Mouse (Mus musculus) lung, postnatal 36 days (tissue): ENCODE results near the gene Zbtb20.
A peak's percentile ranks its signal among the peaks of the same experiment; 100 is the strongest.

Source experiments
- DNase-seq: peaks from one replicate; pipeline ENCODE4 v3.0.0; 2022; ENCODE audit warnings: mixed read lengths

The Zbtb20 gene

DNA sequence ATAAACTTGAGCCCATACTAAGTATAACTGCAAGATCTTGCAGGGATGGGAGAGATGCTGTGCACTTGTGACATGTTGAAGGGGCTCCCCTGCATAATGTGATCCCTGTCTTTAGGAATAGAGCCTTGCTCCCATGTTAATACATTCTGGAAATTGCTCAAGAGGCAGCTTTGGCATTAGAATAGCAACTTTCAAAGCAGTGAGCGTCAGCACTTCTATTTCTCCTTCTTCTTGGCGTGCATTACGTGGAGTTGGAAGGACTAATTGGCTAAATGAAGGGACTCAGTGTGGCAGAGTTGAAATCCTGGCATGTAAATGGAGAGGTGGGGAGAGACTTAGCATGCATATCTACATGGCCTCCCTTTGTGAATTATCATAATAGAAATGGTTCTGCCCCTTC lies 658.4 kb downstream of the Zbtb20 start:
- DNase-seq, result no peak

DNA sequence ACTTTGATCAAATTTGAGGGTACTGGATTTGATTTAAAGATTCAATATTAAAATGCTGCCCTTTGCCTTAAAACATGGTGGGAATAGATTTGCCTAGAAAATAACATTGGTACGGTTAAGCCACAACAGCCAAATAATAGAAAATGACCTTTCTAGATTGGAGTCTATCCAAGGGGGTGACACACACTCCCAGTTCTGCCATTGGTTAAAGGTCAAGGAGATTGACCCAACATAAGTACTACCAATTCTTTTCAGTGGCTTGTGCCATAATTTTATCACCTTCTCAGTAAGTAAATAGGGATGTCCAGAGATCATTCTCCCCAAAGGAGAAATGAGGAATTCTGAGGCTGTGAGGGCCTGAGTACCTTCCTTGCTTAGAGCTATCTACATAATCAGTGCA lies 660.2 kb downstream of the Zbtb20 start:
- no peak for DNase-seq

- DNase-seq, result no peak
Observed at GRCm38 (mm10) chr16:43537163-43537562, 661.5 kb downstream of the Zbtb20 start.

DNA sequence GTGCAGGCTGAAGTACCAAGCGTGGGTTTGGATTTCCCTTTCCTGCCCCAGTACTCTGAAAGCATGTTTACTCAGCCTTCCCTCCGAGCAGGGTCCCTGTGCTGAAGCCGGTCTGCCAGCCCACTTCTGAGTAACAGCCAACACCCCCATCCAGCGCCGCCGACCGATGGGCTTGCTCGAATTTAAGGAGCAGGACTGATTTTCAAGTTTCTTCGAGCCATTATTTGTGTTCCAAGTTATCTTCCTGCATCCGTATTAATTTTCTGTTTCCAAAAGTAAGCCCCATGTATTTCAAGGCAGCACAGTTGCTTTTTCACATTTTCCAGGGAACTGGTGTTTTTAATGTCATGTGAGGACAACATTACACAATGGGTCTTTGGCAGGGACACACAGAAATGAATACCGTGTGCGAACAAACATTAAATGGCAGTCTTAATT lies 664.0 kb downstream of the Zbtb20 start:
- peak; percentile 47 for DNase-seq

GRCm38 (mm10) chr16:43540108-43540507 lies 664.4 kb downstream of the Zbtb20 start:
- peak; percentile 42 for DNase-seq

GRCm38 (mm10) chr16:43540546-43541167 lies 665.0 kb downstream of the Zbtb20 start:
- DNase-seq, result no peak

- DNase-seq, result no peak
Observed at GRCm38 (mm10) chr16:43545261-43545660, 669.6 kb downstream of the Zbtb20 start.

DNA sequence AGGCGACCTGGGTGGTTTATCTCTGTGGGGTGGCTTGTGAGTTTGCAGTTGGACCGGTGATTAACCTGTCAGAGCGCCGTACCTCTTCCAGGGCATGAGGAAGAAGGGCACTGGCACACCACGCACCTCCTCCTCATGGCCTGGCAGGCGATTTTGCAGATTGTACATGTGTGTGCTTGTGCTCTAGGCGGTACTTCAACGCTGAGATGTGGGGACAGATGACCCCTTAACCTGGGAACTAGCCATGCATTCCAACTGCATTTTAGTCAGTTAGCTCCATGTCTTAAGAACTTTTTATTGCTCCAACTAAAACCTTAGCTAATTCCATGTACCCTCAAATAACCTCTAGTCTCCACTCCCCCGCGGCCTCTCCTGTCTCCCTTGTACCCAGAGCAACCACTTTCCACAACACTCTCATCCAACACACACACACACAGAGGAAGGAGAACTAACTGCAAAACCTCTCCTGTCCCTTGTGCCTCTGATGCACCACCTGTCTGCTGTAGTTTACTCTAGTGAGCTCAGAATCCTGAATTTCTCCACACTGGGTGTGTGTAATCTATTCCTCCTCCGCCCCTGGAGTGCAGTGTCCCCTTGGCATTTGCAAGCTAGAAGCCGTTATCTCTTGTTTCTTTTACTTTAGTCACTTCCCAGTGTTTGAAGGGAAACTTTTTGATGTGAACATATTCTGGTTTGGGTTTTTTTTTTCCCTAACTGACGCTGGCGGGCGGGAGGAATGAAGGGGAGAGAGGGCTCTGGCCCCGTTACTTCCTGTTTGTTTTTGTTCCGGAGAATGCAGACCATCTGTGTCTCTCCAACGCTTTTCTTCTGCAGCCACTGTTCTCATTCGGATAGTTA lies 671.9 kb downstream of the Zbtb20 start:
- DNase-seq, result no peak

DNA sequence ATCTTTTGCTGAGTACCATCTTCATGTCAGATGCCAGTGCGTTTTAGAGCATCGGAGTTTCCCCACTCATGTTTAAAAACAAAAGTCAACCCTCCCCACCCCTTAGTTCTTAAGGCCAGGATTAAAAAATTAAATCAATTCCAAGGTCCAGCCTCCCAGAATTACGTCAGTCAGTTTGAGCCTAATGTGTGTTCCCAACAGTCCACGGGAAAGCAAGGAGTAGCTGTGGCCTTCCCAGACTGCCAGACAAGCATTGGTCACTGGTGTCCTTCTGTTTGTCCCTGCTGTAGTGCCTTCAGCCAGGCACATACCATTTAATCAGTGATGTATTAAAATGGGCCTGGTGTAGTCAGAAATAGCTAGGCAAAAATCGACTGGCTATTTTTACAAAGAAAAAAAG lies 673.1 kb downstream of the Zbtb20 start:
- DNase-seq, result no peak

GRCm38 (mm10) chr16:43549425-43550089 lies 673.9 kb downstream of the Zbtb20 start:
- DNase-seq, result no peak

DNA sequence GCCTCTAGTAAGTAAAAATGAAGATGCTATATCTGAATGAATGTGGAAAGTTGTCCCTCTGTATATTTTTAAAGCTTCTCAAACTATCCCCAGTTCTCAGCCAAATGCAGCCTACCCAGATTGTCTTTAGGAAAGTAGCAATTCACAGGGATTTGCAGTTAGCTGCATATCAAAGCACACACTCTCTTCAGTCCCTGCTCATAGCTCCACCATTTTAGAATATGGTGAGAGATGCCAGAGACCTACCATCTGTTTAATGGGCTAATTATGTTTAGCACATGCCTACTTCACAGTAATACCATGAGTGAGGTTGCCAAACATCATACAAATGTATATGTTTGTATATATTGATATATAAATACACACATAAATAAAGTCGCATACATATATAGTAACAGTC lies 676.8 kb downstream of the Zbtb20 start:
- no peak for DNase-seq

GRCm38 (mm10) chr16:43557385-43557784 lies 681.7 kb downstream of the Zbtb20 start:
- no peak for DNase-seq

- DNase-seq, result no peak
Observed at GRCm38 (mm10) chr16:43561330-43561729, 685.6 kb downstream of the Zbtb20 start.

DNA sequence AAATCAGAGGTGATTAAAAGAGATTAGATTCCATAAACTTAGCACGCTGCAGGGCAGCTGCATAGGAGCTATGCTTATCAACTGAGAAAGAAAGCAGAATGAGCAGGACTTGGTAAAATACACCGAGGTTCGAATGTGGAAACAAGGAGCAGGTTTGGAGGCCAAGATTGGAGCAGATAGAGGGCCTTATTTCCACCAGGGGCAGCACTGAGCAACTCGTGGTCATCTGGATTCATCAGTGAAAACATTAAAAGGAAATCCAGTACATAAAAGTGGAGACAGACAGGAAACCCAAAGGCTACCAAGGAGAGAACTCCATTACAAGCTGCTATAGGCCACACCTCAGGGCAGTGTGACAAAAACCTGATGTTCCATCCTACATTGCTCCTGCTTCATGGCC lies 686.3 kb downstream of the Zbtb20 start:
- DNase-seq, result no peak

DNA sequence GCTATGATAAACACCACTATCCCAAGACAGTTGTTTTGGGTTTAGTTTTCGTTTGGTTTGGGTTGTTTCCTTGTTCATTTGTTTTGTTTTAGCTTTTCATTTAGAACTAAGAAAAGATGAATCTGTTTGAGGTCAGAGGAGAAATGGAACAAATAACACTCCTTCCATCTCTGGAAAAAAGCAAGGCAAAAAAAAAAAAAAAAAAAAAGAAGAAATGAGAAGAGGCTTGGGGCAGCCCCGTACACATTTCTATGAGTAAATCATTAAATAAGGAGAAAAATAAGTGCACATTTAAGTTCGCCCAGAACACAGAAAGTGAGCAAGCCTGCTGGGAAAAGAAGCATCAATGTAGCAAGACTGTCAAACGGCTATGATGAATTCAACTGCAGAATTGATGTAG lies 690.2 kb downstream of the Zbtb20 start:
- no peak for DNase-seq

- no peak for DNase-seq
Observed at GRCm38 (mm10) chr16:43566511-43566910, 690.8 kb downstream of the Zbtb20 start.

DNA sequence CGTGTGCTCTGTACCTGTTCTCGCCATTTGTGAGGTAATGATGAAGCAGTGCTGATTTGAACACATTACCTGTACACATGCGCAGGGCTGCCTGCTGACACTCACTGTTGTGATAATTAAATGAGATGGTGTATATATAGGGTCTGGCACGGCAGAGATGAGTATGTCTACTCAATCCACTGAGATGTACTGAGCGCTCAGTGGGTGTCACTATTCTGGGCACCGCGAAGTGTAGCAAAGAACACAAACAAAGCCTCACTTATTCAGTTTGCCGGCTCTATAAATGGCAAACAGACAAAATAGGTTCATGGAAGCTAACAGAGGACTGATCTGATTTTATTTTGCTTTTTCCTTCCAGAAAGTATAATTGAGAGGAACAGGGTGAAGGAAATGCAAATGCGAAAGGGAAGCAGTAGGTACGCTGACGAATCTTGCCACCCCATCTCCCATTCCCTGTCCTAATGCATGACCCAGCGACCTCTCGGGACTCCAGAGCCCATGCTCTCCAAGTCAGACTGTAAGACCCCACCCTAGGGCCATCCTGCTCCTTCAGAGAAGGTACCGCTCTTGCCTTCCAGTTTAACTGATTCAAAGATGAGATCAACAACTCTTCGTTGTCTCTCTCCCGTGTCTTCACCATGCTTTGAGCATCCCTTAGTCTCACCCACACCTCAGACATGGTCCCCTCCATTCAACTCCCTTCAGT lies 695.8 kb downstream of the Zbtb20 start:
- DNase-seq, result no peak

DNA sequence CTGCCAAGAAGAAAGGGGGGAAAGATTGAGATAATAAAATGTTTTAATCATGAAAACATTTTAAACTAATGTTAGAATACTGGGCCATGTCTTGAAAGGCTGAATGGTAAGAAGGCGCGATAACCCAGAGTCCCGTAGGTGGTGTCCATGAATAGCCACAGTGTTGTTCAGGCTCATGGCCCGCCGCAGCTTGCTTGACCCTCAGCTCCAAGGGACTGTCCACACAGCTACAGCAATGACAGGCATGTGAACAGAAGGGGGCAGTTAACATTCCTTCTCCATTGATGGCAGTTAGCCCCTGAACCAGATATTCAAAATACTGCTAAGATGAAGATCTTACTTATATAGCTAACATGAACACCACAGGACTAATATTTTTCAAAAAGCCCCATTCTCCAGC lies 696.5 kb downstream of the Zbtb20 start:
- DNase-seq, result no peak

DNA sequence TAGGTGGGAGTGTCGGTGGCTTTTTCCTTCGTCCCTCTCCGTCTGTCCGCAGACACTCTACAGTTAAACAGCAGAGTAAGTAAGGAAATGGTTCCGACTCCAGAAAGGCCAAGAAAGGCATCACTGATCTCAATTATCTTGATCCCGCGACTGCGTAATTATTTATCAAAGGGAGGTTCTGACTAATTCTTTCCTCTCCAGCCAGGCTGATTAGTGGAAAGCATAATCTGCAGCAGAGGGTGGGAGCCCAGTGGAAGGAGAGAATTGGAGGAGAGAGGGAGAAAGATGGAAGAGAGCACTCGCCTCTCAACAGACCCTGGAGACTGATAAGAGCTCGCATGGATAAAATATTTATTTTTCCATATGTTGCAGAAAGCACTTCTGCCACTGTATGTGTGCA lies 697.1 kb downstream of the Zbtb20 start:
- DNase-seq, result no peak

- DNase-seq, result no peak
Observed at GRCm38 (mm10) chr16:43573181-43573833, 697.6 kb downstream of the Zbtb20 start.

DNA sequence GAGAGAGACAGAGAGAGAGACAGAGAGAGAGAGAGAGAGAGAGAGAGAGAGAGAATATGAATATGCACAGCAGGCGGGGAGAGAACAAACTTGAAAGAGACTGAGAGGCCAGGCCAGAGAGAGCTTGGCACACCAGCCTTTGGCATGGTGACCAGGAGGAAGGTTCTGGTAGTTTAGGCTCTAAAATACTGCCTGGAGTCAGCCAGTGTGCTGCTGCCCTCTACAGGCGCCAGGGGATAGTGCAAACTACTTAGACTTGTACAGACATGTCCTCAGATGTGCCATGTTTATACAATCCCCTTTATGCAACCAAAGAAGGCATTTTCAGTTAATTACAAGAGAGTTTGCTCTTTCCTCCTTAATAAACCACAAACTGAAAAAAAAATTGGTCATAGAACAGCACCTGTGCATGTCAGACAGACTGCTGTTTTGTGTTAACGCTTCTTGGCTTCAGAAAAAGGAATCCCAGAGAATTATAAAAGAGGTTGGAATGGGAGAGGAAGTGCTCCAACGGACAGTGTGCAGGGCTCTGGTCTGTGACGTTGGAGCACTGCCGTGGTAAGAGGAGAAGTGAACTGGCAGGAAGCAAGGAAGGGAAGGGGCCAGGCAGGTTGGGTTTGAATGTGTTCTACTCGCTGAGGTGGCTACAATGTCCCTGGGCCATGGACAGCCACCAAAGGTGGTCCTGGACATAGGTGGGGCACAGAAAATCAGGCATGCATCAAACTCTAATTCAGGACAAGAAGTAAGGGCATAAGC lies 698.5 kb downstream of the Zbtb20 start:
- DNase-seq, result peak; percentile 96

- DNase-seq, result peak; percentile 42
Observed at GRCm38 (mm10) chr16:43575066-43575465, 699.4 kb downstream of the Zbtb20 start.
